Mouse (Mus musculus) lung, postnatal 0 days (tissue): ENCODE measurements around the gene Brap. TPM values are rescaled to one million over a fixed set of nuclear protein-coding genes. Genes with fewer than 3 reads are reported as not detected.
"Not testable (repeated sequence)": the region's sequence is repeated elsewhere in the genome, so short reads cannot be mapped to it uniquely, and the experiment has no call there.

ENCODE experiments used
- ATAC-seq: fragments of 200-750 bp; cut with Nextera tagmentation; 2 replicates; pipeline ENCODE4 v1.8.0; 2017; ENCODE audit warnings: moderate library complexity
- DNase-seq: peaks from one replicate; pipeline ENCODE4 v3.0.0-alpha.2; 2016; ENCODE audit warnings: low spot score
- H3K27ac ChIP-seq: fragments of 300-500 bp; sonication (generic); 2 replicates; pipeline ENCODE4 v1.5.1; 2014; ENCODE audit warnings: antibody characterized with exemption, mild to moderate bottlenecking, low read length, mixed read lengths
- H3K27me3 ChIP-seq: fragments of 300-500 bp; sonication (generic); replicated peaks from 2 replicates; pipeline ENCODE4 v1.6.1; 2014; ENCODE audit warnings: low read length, mixed read lengths; ENCODE audit not compliant: insufficient read depth
- H3K36me3 ChIP-seq: fragments of 300-500 bp; sonication (generic); 2 replicates; pipeline ENCODE4 v1.6.1; 2014; ENCODE audit warnings: low read length, mixed read lengths; ENCODE audit not compliant: insufficient read depth
- H3K4me1 ChIP-seq: fragments of 300-500 bp; sonication (generic); 2 replicates; pipeline ENCODE4 v1.6.1; 2014; ENCODE audit warnings: antibody characterized with exemption, low read depth, low read length, mixed read lengths; ENCODE audit not compliant: insufficient read depth
- H3K4me2 ChIP-seq: fragments of 300-500 bp; sonication (generic); replicated peaks from 2 replicates; pipeline ENCODE4 v1.6.1; 2014; ENCODE audit warnings: low read depth, mild to moderate bottlenecking, low read length, moderate library complexity, mixed read lengths
- H3K4me3 ChIP-seq: fragments of 300-500 bp; sonication (generic); 2 replicates; pipeline ENCODE4 v1.5.1; 2014; ENCODE audit warnings: low read depth, low read length
- H3K9ac ChIP-seq: fragments of 300-500 bp; sonication (generic); replicated peaks from 2 replicates; pipeline ENCODE4 v1.6.1; 2014; ENCODE audit warnings: low read depth, mild to moderate bottlenecking
- H3K9me3 ChIP-seq: fragments of 300-500 bp; sonication (generic); 2 replicates; pipeline ENCODE4 v1.6.1; 2016; ENCODE audit warnings: low read length, mixed read lengths
- CTCF ChIP-seq: IDR thresholded peaks from 2 replicates; pipeline ENCODE4 v1.5.1; 2016; ENCODE audit warnings: antibody characterized with exemption, mild to moderate bottlenecking
- EP300 ChIP-seq: IDR thresholded peaks from 2 replicates; pipeline ENCODE4 v1.6.1; 2016; ENCODE audit warnings: antibody characterized with exemption, mild to moderate bottlenecking, control low read depth
- WGBS: fragments of 180-500 bp; shearing (Covaris S2); extraction: QIAGEN DNeasy Blood & Tissue Kit; methylation state at CpG from one replicate; pipeline ENCODE4 v1.1.7; 2014; 5-methylcytosine and 5-hydroxymethylcytosine counted together
- polyA plus RNA-seq: library from polyadenylated mRNA; unstranded; fragments of >200 nt; fragmentation: Nextera tagmentation; extraction: Ambion mirVana; gene quantifications from 2 replicates; pipeline ENCODE4 v1.2.1, GENCODE M21; 2015

The Brap gene
- polyA plus RNA-seq, result 32.2 and 37.6 TPM in 2 replicates

DNA sequence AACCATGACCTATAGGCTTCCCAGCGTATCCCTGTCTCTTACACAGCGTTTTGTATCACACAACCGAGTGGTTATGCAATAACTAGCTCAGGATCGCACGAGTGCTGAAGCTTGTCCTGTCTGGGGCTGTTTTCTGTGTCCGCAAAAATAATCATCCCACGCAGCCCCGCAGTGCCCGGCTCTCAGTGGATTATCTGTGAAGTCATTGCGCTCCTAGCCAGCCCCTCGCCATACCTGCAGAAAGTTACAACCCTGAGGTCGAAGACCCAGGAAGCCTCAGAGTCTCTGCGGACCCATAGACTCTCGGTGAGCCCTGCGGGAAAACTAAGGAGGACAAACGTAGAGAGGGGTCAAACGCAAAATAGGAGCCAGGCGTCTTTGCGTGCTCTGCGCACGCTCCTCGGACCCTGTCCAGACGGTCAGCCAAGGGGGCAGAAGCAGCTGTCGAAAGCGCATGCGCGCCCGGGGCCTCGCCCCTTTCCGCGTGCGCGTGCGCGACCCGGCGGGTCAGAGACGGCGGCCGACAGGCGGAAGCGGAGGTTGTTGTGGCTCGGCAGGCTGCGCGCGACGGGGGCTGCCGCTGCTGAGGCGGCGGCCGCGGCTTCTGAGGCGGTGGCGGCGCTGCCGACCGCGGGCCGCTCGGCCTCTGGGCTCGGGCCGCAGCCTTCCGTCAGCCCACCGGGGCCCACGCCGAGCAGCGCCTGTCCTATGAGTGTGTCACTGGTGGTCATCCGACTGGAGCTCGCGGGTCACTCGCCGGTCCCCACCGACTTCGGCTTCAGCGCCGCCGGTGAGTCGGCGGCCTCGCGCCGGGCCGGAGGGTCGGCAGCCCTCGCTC, at the start of gene Brap, which contains the start of gene Acad10:
Brap (plus strand) TSS at position 505 of the 838 bp plus-strand sequence.
Acad10 (minus strand) TSS at position 456 of the 838 bp plus-strand sequence.
- H3K4me1 ChIP-seq, result peaks cover 12% of the 10 kb centered on the region; the same call in 1 of the 2 replicates
- peak within 1 kb of the TSS; percentile 84 for H3K27ac ChIP-seq
- ATAC-seq (peak; percentile 92), DNase-seq (peak; percentile 97)
- H3K9ac ChIP-seq, result peak within 1 kb of the TSS; percentile 96
- peak within 1 kb of the TSS; percentile 89 for H3K4me2 ChIP-seq
- H3K9me3 ChIP-seq, result no peaks in the 10 kb centered on the region
- H3K36me3 ChIP-seq, result no peaks in the 10 kb centered on the region
- TF ChIP-seq CTCF, result no peak
- no peak for TF ChIP-seq EP300
- H3K27me3 ChIP-seq, result no peaks in the 10 kb centered on the region
- WGBS, result 2% methylated on average over 69 of the region's 85 CpGs
- peak within 1 kb of the TSS; percentile 76 for H3K4me3 ChIP-seq

DNA sequence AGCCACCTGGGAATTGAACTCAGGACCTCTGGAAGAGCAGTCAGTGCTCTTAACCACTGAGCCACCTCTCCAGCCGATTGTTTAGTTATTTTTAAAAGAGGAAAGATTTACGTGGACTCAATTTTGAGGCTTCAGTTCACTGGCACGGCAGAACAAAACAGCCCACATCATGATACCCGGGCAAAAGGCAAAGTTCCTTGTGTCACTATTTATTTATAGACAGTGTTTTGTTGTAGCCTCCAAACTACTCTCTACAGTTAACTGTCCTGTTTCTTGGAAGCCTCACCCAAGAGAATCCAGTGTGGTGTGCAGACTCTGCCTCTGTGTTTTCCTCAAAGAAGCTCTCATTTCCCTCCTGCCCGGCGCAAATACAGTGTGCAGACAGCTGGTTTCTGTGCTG, 48.3 kb upstream of the Brap start:
- Histone ChIP-seq H3K4me2 (no peak overlapping the region), H3K27me3 (no peaks in the 10 kb centered on the region), H3K4me1 (no peaks in the 10 kb centered on the region), H3K36me3 (no peaks in the 10 kb centered on the region), H3K9me3 (no peaks in the 10 kb centered on the region), H3K27ac (no peak overlapping the region), H3K4me3 (no peak overlapping the region), H3K9ac (no peak overlapping the region)
- no peak for TF ChIP-seq CTCF
- TF ChIP-seq EP300, result no peak
- 75% methylated on average over 6 of the region's 6 CpGs for WGBS
- DNase-seq (no peak), ATAC-seq (no peak)

DNA sequence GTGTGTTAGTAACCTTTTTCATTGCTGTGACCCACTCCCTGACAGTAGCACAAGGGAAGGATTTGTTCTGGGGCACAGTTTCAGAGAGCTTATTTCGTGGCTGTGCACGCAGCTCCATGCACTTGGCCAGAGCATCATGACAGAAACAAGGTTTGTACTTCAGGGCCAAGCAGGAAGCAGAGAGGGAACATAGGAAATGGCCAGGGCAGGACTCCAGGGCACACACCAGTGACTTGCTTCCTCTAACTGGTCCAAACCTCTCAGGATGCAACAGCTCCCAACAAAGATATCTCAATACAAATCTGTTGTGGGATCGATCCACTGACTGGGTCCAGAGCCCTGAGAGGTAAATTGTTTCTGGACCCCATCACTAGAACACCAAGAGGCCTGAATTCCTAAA, 45.4 kb upstream of the Brap start:
- H3K4me2 ChIP-seq, H3K36me3 ChIP-seq, H3K9me3 ChIP-seq, H3K4me1 ChIP-seq, H3K27me3 ChIP-seq, H3K9ac ChIP-seq, H3K27ac ChIP-seq, H3K4me3 ChIP-seq: not testable (repeated sequence)
- ATAC-seq, result peak; percentile 18; the same call in 1 of the 2 replicates
- 66% methylated on average over 3 of the region's 3 CpGs for WGBS
- TF ChIP-seq EP300, result peak; percentile 42; the same call in 1 of the 2 replicates
- DNase-seq, result peak; percentile 26

DNA sequence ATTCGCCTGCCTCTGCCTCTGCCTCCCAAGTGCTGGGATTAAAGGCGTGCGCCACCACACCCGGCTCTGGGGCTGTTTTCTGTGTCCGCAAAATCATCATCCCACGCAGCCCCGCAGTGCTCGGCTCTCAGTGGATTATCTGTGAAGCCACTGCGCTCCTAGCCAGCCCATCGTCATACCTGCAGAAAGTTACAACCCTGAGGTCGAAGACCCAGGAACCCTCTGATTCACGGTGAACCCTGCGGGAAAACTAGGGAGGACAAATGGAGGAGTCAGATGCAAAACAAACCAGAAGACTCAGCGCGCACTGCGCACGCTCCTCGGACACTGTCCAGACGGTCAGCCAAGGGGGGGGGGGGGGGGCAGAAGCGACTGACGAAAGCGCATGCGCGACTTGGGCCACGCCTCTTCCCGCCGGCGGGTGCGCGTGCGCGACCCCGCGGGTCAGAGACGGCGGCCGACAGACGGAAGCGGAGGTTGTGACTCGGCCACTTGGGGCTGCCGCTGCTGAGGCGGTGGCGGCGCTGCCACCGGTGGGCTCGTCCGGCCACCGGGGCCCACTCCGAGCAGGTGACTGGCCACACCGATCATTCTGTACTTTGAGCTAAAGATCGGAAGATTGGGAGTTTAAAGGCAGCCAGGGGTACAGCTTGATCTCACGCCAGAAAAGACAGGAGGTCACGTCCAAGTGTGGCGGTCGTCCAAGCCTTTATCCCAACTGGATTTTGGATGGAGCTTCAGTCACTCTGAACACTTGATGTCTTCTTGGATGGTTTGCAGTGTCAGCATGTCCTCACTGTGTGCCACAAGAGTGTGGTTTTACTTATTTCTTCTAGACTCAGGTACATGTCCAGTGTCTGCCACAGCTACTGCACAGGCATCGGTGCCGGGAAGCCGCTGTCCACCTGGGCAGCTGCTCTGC, 41.5 kb upstream of the Brap start, which contains the start of gene Acad12:
Acad12 (minus strand) TSS at position 347 of the 922 bp plus-strand sequence.
- TF ChIP-seq CTCF, result peak; percentile 42
- no peak for TF ChIP-seq EP300
- H3K4me3 ChIP-seq, result peak within 1 kb of the TSS; percentile 66
- no peaks in the 10 kb centered on the region for H3K36me3 ChIP-seq
- under 1% methylated on average over 30 of the region's 58 CpGs for WGBS
- peak within 1 kb of the TSS; percentile 70 for H3K4me2 ChIP-seq
- H3K9me3 ChIP-seq, result no peaks in the 10 kb centered on the region
- H3K27ac ChIP-seq, result peak within 1 kb of the TSS; percentile 83
- peak within 1 kb of the TSS; percentile 79 for H3K9ac ChIP-seq
- H3K4me1 ChIP-seq, result peaks cover 6% of the 10 kb centered on the region; the same call in 1 of the 2 replicates
- DNase-seq, result peak; percentile 92
- H3K27me3 ChIP-seq, result no peaks in the 10 kb centered on the region
- peak; percentile 92 for ATAC-seq

- H3K9me3 ChIP-seq, result no peaks in the 10 kb centered on the region
- H3K27me3 ChIP-seq, result no peaks in the 10 kb centered on the region
- H3K36me3 ChIP-seq, result no peaks in the 10 kb centered on the region
- H3K27ac ChIP-seq, result no peak overlapping the region
- WGBS, result 88% methylated on average over 5 of the region's 5 CpGs
- no peak overlapping the region for H3K9ac ChIP-seq
- TF ChIP-seq CTCF, result no peak
- no peak for TF ChIP-seq EP300
- no peak overlapping the region for H3K4me2 ChIP-seq
- H3K4me1 ChIP-seq, result peaks cover 6% of the 10 kb centered on the region; the same call in 1 of the 2 replicates
- no peak overlapping the region for H3K4me3 ChIP-seq
- ATAC-seq, result no peak
- DNase-seq, result no peak
These were observed 39.3 kb upstream of the Brap start for GRCm38 (mm10) chr5:121621102-121621501.

DNA sequence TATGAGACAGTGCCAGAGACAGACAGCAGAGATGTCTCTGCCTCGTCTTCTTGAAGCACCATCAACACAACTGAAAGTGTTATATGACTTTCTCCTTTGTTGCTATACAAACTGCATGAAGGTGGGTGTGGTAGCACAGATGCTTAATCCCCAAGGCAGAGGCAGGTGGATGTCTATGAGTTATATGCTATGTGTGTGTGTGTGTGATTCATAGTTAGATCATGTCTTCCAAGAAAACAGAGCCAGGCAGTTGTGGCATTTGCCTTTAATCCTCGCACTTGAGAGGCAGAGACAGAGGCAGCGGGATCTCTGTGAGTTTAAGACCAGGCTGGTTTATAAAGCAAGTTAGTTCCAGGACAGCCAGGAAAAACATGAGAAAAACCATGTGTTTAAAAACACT, 37.1 kb upstream of the Brap start:
- DNase-seq (no peak), ATAC-seq (no peak)
- H3K27ac ChIP-seq, result no peak overlapping the region
- no peak overlapping the region for H3K4me3 ChIP-seq
- 81% methylated on average over 3 of the region's 3 CpGs for WGBS
- TF ChIP-seq CTCF, result no peak
- TF ChIP-seq EP300, result no peak
- H3K27me3 ChIP-seq, result no peaks in the 10 kb centered on the region
- no peaks in the 10 kb centered on the region for H3K9me3 ChIP-seq
- no peak overlapping the region for H3K4me2 ChIP-seq
- no peak overlapping the region for H3K9ac ChIP-seq
- peaks cover 6% of the 10 kb centered on the region; the same call in 1 of the 2 replicates for H3K4me1 ChIP-seq
- H3K36me3 ChIP-seq, result no peaks in the 10 kb centered on the region
